Mouse (Mus musculus) heart, postnatal 0 days (tissue): ENCODE results near the gene Ctdspl.

Experiments used
- CTCF ChIP-seq: IDR thresholded peaks from 2 replicates; pipeline ENCODE4 v1.5.1; 2016; ENCODE audit warnings: antibody characterized with exemption, control low read depth, low read depth
- EP300 ChIP-seq: IDR thresholded peaks from 2 replicates; pipeline ENCODE4 v1.6.1; 2016; ENCODE audit warnings: antibody characterized with exemption, low read depth

- TF ChIP-seq CTCF, result no peak
- no peak for TF ChIP-seq EP300
These were observed 17.7 kb downstream of the Ctdspl start for GRCm38 (mm10) chr9:118943941-118944340.
